Mouse (Mus musculus): ENCODE data around the gene Tctn3.
"Not testable (repeated sequence)": the region's sequence is repeated elsewhere in the genome, so short reads cannot be mapped to it uniquely, and the experiment has no call there.

Gene Tctn3

GRCm38 (mm10) chr19:40625935-40626334 is 13.9 kb upstream of the Tctn3 start:
- no peak for DNase-seq (ENCODE audit: low read depth)

- not testable (repeated sequence) for DNase-seq (ENCODE audit: low read depth)
Observed at GRCm38 (mm10) chr19:40621616-40622015, 9.6 kb upstream of the Tctn3 start.

GRCm38 (mm10) chr19:40616021-40616420 is 4.0 kb upstream of the Tctn3 start:
- DNase-seq (ENCODE audit: low read depth) = no peak

- DNase-seq (ENCODE audit: low read depth) = no peak
Observed at GRCm38 (mm10) chr19:40614811-40615210, 2.8 kb upstream of the Tctn3 start.

GRCm38 (mm10) chr19:40607676-40608075 is 4.4 kb downstream of the Tctn3 start:
- DNase-seq (ENCODE audit: low read depth) = no peak

- no peak for DNase-seq (ENCODE audit: low read depth)
Observed at GRCm38 (mm10) chr19:40605189-40605588, 6.8 kb downstream of the Tctn3 start.

- DNase-seq (ENCODE audit: low read depth) = no peak
Observed at GRCm38 (mm10) chr19:40601870-40602269, 10.2 kb downstream of the Tctn3 start.

GRCm38 (mm10) chr19:40600846-40601245 is 11.2 kb downstream of the Tctn3 start:
- not testable (repeated sequence) for DNase-seq (ENCODE audit: low read depth)

GRCm38 (mm10) chr19:40595831-40596230 is 16.2 kb downstream of the Tctn3 start:
- no peak for DNase-seq (ENCODE audit: low read depth)

- DNase-seq (ENCODE audit: low read depth) = no peak
Observed at GRCm38 (mm10) chr19:40595231-40595630, 16.8 kb downstream of the Tctn3 start.

GRCm38 (mm10) chr19:40589530-40589880 is 22.5 kb downstream of the Tctn3 start:
- DNase-seq (ENCODE audit: low read depth) = no peak

- peak; percentile 98 for DNase-seq (ENCODE audit: low read depth)
Observed at GRCm38 (mm10) chr19:40588847-40589529, 23.0 kb downstream of the Tctn3 start.

GRCm38 (mm10) chr19:40588293-40588654 is 23.8 kb downstream of the Tctn3 start, which contains the start of gene Aldh18a1:
Gene Aldh18a1, minus strand, starts transcription at chr19:40588463.
- DNase-seq (ENCODE audit: low read depth) = peak; percentile 90

- DNase-seq (ENCODE audit: low read depth) = peak; percentile 38
Observed at GRCm38 (mm10) chr19:40587491-40588292, 24.3 kb downstream of the Tctn3 start.

GRCm38 (mm10) chr19:40586908-40587307 is 25.1 kb downstream of the Tctn3 start:
- peak; percentile 35 for DNase-seq (ENCODE audit: low read depth)

- DNase-seq (ENCODE audit: low read depth) = no peak
Observed at GRCm38 (mm10) chr19:40581662-40582061, 30.4 kb downstream of the Tctn3 start.

- no peak for DNase-seq (ENCODE audit: low read depth)
Observed at GRCm38 (mm10) chr19:40580902-40581301, 31.1 kb downstream of the Tctn3 start.

GRCm38 (mm10) chr19:40575438-40575837 is 36.6 kb downstream of the Tctn3 start:
- DNase-seq (ENCODE audit: low read depth) = no peak

- DNase-seq (ENCODE audit: low read depth) = no peak
Observed at GRCm38 (mm10) chr19:40570726-40571125, 41.3 kb downstream of the Tctn3 start.

GRCm38 (mm10) chr19:40567616-40568015 is 44.4 kb downstream of the Tctn3 start:
- DNase-seq (ENCODE audit: low read depth) = no peak

GRCm38 (mm10) chr19:40563880-40564645 is 48.0 kb downstream of the Tctn3 start:
- no peak for DNase-seq (ENCODE audit: low read depth)

- DNase-seq (ENCODE audit: low read depth) = not testable (repeated sequence)
Observed at GRCm38 (mm10) chr19:40561521-40561920, 50.5 kb downstream of the Tctn3 start.

- no peak for DNase-seq (ENCODE audit: low read depth)
Observed at GRCm38 (mm10) chr19:40556029-40556428, 56.0 kb downstream of the Tctn3 start.
